Mouse (Mus musculus) megakaryocyte progenitor cell, adult 5-6 weeks (primary cell): ENCODE data around the gene Cacna1e. TPM values are rescaled to one million over a fixed set of nuclear protein-coding genes. Genes with fewer than 3 reads are reported as not detected.
A peak's percentile ranks its signal among the peaks of the same experiment; 100 is the strongest.

Experiments
- ATAC-seq: replicated peaks from 2 replicates; pipeline ENCODE4 v1.8.0; 2016; ENCODE audit warnings: mild to moderate bottlenecking, moderate TSS enrichment, inconsistent platforms; ENCODE audit not compliant: poor library complexity
- total RNA-seq, 2 experiments: library from RNA; stranded (forward) in 1 of 2; stranded (reverse) in 1 of 2; fragments of 157-497, 149-512 nt in 1 of 2; fragments of 200-1000 nt in 1 of 2; gene quantifications; 2 replicates each; pipeline versions ENCODE4 v1.2.3 to v1.2.4; 2015 to 2017

Gene Cacna1e
- total RNA-seq, 2 experiments from 2014 or later = 0.07 to 0.12 TPM

- peak; percentile 61 for ATAC-seq
Observed at GRCm38 (mm10) chr1:154788069-154788468, 96.2 kb downstream of the Cacna1e start.

- no peak for ATAC-seq
Observed at GRCm38 (mm10) chr1:154787418-154787817, 96.9 kb downstream of the Cacna1e start.

- ATAC-seq = peak; percentile 90
Observed at GRCm38 (mm10) chr1:154786243-154786669, 98.0 kb downstream of the Cacna1e start.

GRCm38 (mm10) chr1:154784862-154785261 is 99.4 kb downstream of the Cacna1e start:
- ATAC-seq = no peak

- ATAC-seq = no peak
Observed at GRCm38 (mm10) chr1:154783521-154783920, 100.8 kb downstream of the Cacna1e start.

- no peak for ATAC-seq
Observed at GRCm38 (mm10) chr1:154779908-154780514, 104.3 kb downstream of the Cacna1e start.

- no peak for ATAC-seq
Observed at GRCm38 (mm10) chr1:154776344-154776743, 108.0 kb downstream of the Cacna1e start.

- no peak for ATAC-seq
Observed at GRCm38 (mm10) chr1:154774468-154774867, 109.8 kb downstream of the Cacna1e start.

GRCm38 (mm10) chr1:154771111-154771510 is 113.2 kb downstream of the Cacna1e start:
- ATAC-seq = no peak

- no peak for ATAC-seq
Observed at GRCm38 (mm10) chr1:154770542-154770941, 113.8 kb downstream of the Cacna1e start.

GRCm38 (mm10) chr1:154763132-154763531 is 121.2 kb downstream of the Cacna1e start:
- ATAC-seq = no peak

GRCm38 (mm10) chr1:154752081-154752480 is 132.2 kb downstream of the Cacna1e start:
- ATAC-seq = no peak

GRCm38 (mm10) chr1:154748531-154748930 is 135.8 kb downstream of the Cacna1e start:
- no peak for ATAC-seq

- no peak for ATAC-seq
Observed at GRCm38 (mm10) chr1:154745241-154745640, 139.1 kb downstream of the Cacna1e start.

GRCm38 (mm10) chr1:154730411-154730961 is 153.8 kb downstream of the Cacna1e start:
- no peak for ATAC-seq

GRCm38 (mm10) chr1:154729269-154729980 is 154.9 kb downstream of the Cacna1e start:
- peak; percentile 80 for ATAC-seq

- ATAC-seq = no peak
Observed at GRCm38 (mm10) chr1:154728682-154729081, 155.6 kb downstream of the Cacna1e start.

GRCm38 (mm10) chr1:154727696-154728095 is 156.6 kb downstream of the Cacna1e start:
- no peak for ATAC-seq

GRCm38 (mm10) chr1:154726361-154727161 is 157.7 kb downstream of the Cacna1e start:
- peak; percentile 35 for ATAC-seq

GRCm38 (mm10) chr1:154725356-154726320 is 158.7 kb downstream of the Cacna1e start:
- ATAC-seq = no peak
